Mouse (Mus musculus) thymus, postnatal 4 days (tissue): Measurements from ENCODE around the gene Ess2.
"Not testable (repeated sequence)": the region's sequence is repeated elsewhere in the genome, so short reads cannot be mapped to it uniquely, and the experiment has no call there.

Experiments
- DNase-seq: peaks from one replicate; pipeline ENCODE4 v3.0.0; 2021

The Ess2 gene

GRCm38 (mm10) chr16:17911052-17911595 is at the start of gene Ess2:
Gene Ess2 (minus strand): TSS chr16:17911348.
- DNase-seq, result peak; percentile 88

GRCm38 (mm10) chr16:17956052-17956638 is 45.0 kb upstream of the Ess2 start:
- not testable (repeated sequence) for DNase-seq

GRCm38 (mm10) chr16:17951618-17952017 is 40.5 kb upstream of the Ess2 start:
- no peak for DNase-seq

- DNase-seq, result no peak
These were observed 38.9 kb upstream of the Ess2 start for GRCm38 (mm10) chr16:17950068-17950467.

GRCm38 (mm10) chr16:17949421-17949877 is 38.3 kb upstream of the Ess2 start:
- no peak for DNase-seq

GRCm38 (mm10) chr16:17945081-17945831 is 34.1 kb upstream of the Ess2 start:
- DNase-seq, result no peak

- DNase-seq, result no peak
These were observed 32.3 kb upstream of the Ess2 start for GRCm38 (mm10) chr16:17943466-17943865.

- no peak for DNase-seq
These were observed 28.2 kb upstream of the Ess2 start for GRCm38 (mm10) chr16:17939255-17939751.

- peak; percentile 81 for DNase-seq
These were observed 27.7 kb upstream of the Ess2 start for GRCm38 (mm10) chr16:17938821-17939220.

- no peak for DNase-seq
These were observed 27.0 kb upstream of the Ess2 start for GRCm38 (mm10) chr16:17938187-17938586.

GRCm38 (mm10) chr16:17936776-17937175 is 25.6 kb upstream of the Ess2 start:
- DNase-seq, result no peak

- peak; percentile 46 for DNase-seq
These were observed 23.3 kb upstream of the Ess2 start for GRCm38 (mm10) chr16:17934445-17934910.

GRCm38 (mm10) chr16:17933594-17934444 is 22.7 kb upstream of the Ess2 start:
- no peak for DNase-seq

- DNase-seq, result no peak
These were observed 20.8 kb upstream of the Ess2 start for GRCm38 (mm10) chr16:17931906-17932460.

- no peak for DNase-seq
These were observed 18.5 kb upstream of the Ess2 start for GRCm38 (mm10) chr16:17929631-17930030.

- DNase-seq, result no peak
These were observed 18.1 kb upstream of the Ess2 start for GRCm38 (mm10) chr16:17929211-17929610.

- DNase-seq, result peak; percentile 85
These were observed 17.5 kb upstream of the Ess2 start for GRCm38 (mm10) chr16:17928627-17929104.

- peak; percentile 74 for DNase-seq
These were observed 17.0 kb upstream of the Ess2 start, which contains the start of gene Slc25a1 for GRCm38 (mm10) chr16:17928087-17928580. Gene Slc25a1 (minus strand): TSS chr16:17928219.

GRCm38 (mm10) chr16:17927351-17928082 is 16.4 kb upstream of the Ess2 start:
- DNase-seq, result peak; percentile 73

- no peak for DNase-seq
These were observed 11.0 kb upstream of the Ess2 start for GRCm38 (mm10) chr16:17922163-17922538.
